Mouse (Mus musculus): ENCODE data around the gene Vmn1r209.
"Not testable (repeated sequence)": the region's sequence is repeated elsewhere in the genome, so short reads cannot be mapped to it uniquely, and the experiment has no call there.

- TF ChIP-seq POLR2A (IDR thresholded peaks at IDR 0.05; ENCODE audit: control insufficient read depth, extremely low read depth, insufficient read depth, low read length, poor library complexity); CTCF (IDR thresholded peaks at IDR 0.05; ENCODE audit: borderline replicate concordance, control insufficient read depth, extremely low read depth, insufficient read depth, low read length, poor library complexity): not testable (repeated sequence)
Observed at GRCm38 (mm10) chr13:22771592-22771991, 37.9 kb downstream of the Vmn1r209 start.
